Mouse (Mus musculus) heart, embryonic 11.5 days (tissue): ENCODE results near the gene Fsip1. TPM values are rescaled to one million over a fixed set of nuclear protein-coding genes. Genes with fewer than 3 reads are reported as not detected.

ENCODE experiments used
- ATAC-seq: fragments of 200-750 bp; cut with Nextera tagmentation; replicated peaks from 2 replicates; pipeline ENCODE4 v1.8.0; 2017; ENCODE audit warnings: moderate library complexity; ENCODE audit not compliant: insufficient number of reproducible peaks, low FRiP score, low TSS enrichment
- H3K27ac ChIP-seq: fragments of 300-500 bp; sonication (generic); 2 replicates; pipeline ENCODE4 v1.5.1; 2014; ENCODE audit warnings: mild to moderate bottlenecking, low read depth, low read length
- H3K27me3 ChIP-seq: fragments of 300-500 bp; sonication (generic); 2 replicates; pipeline ENCODE4 v1.6.1; 2014; ENCODE audit warnings: mild to moderate bottlenecking, low read length, mixed read lengths; ENCODE audit not compliant: control insufficient read depth, insufficient read depth
- H3K36me3 ChIP-seq: fragments of 300-500 bp; sonication (generic); 2 replicates; pipeline ENCODE4 v1.6.1; 2014; ENCODE audit warnings: mild to moderate bottlenecking, low read length, moderate library complexity, mixed read lengths; ENCODE audit not compliant: control insufficient read depth, insufficient read depth
- H3K4me1 ChIP-seq: fragments of 300-500 bp; sonication (generic); 2 replicates; pipeline ENCODE4 v1.6.1; 2014; ENCODE audit warnings: low read length; ENCODE audit not compliant: control insufficient read depth, insufficient read depth
- H3K4me2 ChIP-seq: fragments of 300-500 bp; sonication (generic); 2 replicates; pipeline ENCODE4 v1.6.1; 2014; ENCODE audit warnings: mild to moderate bottlenecking, moderate library complexity
- H3K4me3 ChIP-seq: fragments of 300-500 bp; sonication (generic); 2 replicates; pipeline ENCODE4 v1.5.1; 2014; ENCODE audit warnings: low read depth, low read length
- H3K9ac ChIP-seq: fragments of 300-500 bp; sonication (generic); 2 replicates; pipeline ENCODE4 v1.6.1; 2014; ENCODE audit warnings: mild to moderate bottlenecking, low read depth, low read length, moderate library complexity
- H3K9me3 ChIP-seq: fragments of 300-500 bp; sonication (generic); replicated peaks from 2 replicates; pipeline ENCODE4 v1.6.1; 2016; ENCODE audit warnings: low read length; ENCODE audit not compliant: control insufficient read depth
- WGBS: fragments of 180-500 bp; shearing (Covaris S2); extraction: QIAGEN DNeasy Blood & Tissue Kit; methylation state at CpG from one replicate; pipeline ENCODE4 v1.1.7; 2014; ENCODE audit not compliant: insufficient replicate concordance; 5-methylcytosine and 5-hydroxymethylcytosine counted together
- polyA plus RNA-seq: library from polyadenylated mRNA; unstranded; fragments of >200 nt; fragmentation: Nextera tagmentation; extraction: Ambion mirVana; gene quantifications from 2 replicates; pipeline ENCODE4 v1.2.1, GENCODE M21; 2014

Gene Fsip1
- 0.14 and 0.34 TPM in 2 replicates for polyA plus RNA-seq

DNA sequence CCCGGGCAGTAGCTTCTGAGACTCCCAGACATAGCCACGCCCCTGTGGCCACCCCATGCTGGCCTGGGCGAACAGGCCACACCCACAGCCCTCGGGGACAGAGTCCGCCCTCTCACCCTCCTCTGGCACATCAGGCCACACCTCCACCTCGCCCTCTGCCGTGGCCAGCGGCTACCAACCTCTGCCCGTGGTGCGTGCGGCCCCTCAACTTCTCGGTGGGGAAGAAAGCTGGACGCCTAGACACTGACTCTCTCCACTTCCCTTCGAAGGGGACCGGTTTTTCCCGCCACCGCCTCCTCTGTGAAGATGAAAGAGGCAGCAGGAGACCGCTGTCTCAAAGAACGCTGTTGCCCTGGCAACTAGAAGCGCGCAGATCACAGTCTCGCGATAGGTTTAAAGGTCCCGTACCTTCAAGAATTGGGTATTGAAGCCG, at the start of gene Fsip1:
Gene Fsip1, minus strand, starts transcription at position 346 of the 433 bp plus-strand sequence.
- 4% methylated on average over 25 of the region's 25 CpGs for WGBS
- H3K27ac ChIP-seq: no peak within 1 kb of the TSS

DNA sequence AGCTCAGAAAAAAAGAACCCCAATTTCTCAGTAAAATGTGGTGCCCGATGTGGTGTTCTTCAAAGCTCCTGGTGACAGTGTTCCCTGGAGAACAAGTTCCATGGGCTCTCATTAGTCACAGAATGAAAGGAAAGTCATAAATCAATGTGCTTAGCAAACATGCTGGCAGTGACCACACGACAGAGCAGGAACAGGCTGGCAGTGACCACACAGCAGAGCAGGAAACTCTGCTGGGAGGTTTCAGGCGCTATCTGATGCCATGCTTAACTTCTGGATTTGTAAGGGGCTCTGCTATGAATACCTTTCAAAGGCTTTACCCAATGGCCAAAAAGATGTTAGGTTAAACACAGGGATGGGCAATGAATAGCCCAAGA, 49.7 kb upstream of the Fsip1 start:
- H3K4me3 ChIP-seq: no peak overlapping the region
- H3K4me2 ChIP-seq: no peak overlapping the region
- ATAC-seq: no peak
- no peak overlapping the region for H3K27ac ChIP-seq
- 48% methylated on average over 3 of the region's 3 CpGs for WGBS
- H3K9ac ChIP-seq: no peak overlapping the region
- H3K9me3 ChIP-seq: no peaks in the 10 kb centered on the region
- no peaks in the 10 kb centered on the region for H3K4me1 ChIP-seq
- H3K27me3 ChIP-seq: no peaks in the 10 kb centered on the region
- H3K36me3 ChIP-seq: no peaks in the 10 kb centered on the region

More for the DNA sequence above, at the start of gene Fsip1:
- H3K36me3 ChIP-seq: no peaks in the 10 kb centered on the region
- peak within 1 kb of the TSS; percentile 22; the same call in 1 of the 2 replicates for H3K9ac ChIP-seq
- no peaks in the 10 kb centered on the region for H3K9me3 ChIP-seq
- H3K27me3 ChIP-seq: peaks cover 3% of the 10 kb centered on the region; the same call in 1 of the 2 replicates
- peak; percentile 87 for ATAC-seq
- peak within 1 kb of the TSS; percentile 41 for H3K4me3 ChIP-seq
- peak within 1 kb of the TSS; percentile 64 for H3K4me2 ChIP-seq
- H3K4me1 ChIP-seq: no peaks in the 10 kb centered on the region

DNA sequence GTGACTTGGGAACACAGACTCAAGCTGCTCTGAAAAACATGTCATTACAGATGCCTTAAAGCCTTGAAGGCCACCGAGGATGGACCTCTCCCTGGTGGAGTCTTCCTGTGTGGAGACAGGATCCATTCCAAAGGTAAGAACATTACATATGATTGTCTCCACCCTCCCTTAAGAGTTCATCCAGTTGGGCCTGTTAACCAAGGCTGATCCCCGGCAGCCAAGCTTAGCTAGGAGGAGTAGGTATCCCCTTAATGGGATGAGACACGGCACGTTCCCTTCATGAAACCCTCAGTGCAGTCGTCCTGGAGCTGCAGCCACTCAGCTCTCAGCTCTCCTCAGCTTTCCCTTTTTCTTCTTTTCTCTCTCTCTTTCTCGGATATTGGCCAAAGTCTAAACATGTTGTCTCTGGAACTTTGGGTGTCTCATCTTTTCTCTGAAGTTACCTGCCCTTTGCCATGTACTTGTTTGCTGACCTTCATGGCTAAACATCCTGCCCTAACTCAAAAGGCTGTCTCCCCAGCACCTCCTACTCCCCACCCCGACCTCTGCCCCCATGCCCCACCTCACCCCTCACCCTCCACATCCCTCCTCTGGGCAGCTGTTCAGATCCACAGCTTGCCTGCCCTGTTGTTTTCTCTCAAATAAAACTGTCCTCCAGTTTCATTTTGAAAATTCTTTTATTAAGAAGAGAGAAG, 49.2 kb upstream of the Fsip1 start:
- H3K4me1 ChIP-seq: no peaks in the 10 kb centered on the region
- ATAC-seq: no peak
- no peak overlapping the region for H3K4me2 ChIP-seq
- H3K27ac ChIP-seq: no peak overlapping the region
- no peaks in the 10 kb centered on the region for H3K9me3 ChIP-seq
- no peaks in the 10 kb centered on the region for H3K27me3 ChIP-seq
- no peaks in the 10 kb centered on the region for H3K36me3 ChIP-seq
- no peak overlapping the region for H3K9ac ChIP-seq
- 64% methylated on average over 7 of the region's 7 CpGs for WGBS
- no peak overlapping the region for H3K4me3 ChIP-seq

DNA sequence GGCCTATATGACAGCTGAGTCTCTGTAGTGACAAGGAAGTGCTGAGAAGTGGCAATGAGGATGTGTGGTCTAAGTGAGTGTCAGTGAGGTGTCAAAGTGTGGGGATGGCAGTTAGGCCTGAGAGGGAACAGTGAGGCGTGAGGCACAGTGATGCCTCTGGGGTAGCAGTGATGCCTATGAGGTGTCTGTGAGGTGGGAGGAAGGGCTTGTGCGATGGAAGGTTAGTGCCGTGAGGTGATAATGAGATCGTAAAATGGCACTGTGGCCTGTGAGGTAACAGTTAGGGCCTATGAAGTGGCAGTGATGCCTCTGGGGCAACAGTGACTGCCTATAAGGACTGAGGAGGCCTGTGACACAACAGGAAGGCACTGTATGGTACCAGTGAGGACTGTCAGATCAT, 46.7 kb upstream of the Fsip1 start:
- H3K4me2 ChIP-seq: no peak overlapping the region
- no peaks in the 10 kb centered on the region for H3K27me3 ChIP-seq
- no peak overlapping the region for H3K4me3 ChIP-seq
- H3K9me3 ChIP-seq: no peaks in the 10 kb centered on the region
- H3K36me3 ChIP-seq: no peaks in the 10 kb centered on the region
- WGBS: 65% methylated on average over 4 of the region's 4 CpGs
- no peak overlapping the region for H3K9ac ChIP-seq
- ATAC-seq: no peak
- H3K27ac ChIP-seq: no peak overlapping the region
- no peaks in the 10 kb centered on the region for H3K4me1 ChIP-seq

DNA sequence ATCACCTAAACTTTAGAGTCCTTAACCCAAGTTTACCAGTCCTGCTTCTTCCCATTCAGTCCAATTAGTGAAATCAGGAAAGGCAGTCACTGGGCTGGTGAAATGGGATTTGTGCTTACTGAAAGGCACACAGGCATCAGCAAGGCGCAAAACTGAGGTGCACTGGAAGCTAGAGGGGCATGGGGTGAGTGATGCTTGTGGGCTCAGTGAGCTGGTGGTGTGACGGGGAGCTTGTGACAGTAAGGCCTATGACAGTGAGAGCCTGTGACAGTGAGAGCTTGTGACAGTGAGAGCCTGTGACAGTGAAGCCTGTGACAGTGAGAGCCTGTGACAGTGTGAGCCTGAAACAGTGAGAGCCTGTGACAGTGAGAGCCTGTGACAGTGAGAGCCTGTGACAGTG, 44.9 kb upstream of the Fsip1 start:
- no peak for ATAC-seq

DNA sequence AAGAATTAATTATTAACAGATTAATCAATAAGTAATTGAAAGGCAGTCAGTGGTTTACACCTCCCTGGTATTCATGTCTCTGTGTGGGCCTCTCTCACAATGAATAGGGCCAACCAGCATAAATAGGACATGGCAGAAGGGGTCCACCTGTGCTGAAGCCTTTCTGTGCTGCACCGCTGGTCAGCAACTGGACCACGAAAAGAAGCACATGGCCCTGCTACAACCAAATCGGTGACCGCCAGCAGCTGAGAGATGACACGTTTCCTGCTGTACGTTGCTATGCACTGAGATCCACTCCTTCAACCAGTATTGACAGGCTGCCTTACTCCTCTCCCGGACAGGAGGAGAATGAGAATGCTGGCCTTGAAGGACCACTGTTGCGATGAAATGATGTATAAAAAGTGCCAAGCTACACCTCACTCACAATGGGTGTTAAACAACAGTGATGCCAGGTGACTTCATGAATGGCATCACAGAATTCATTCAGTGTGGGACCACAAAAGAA, 44.3 kb upstream of the Fsip1 start:
- no peak overlapping the region for H3K4me3 ChIP-seq
- H3K4me1 ChIP-seq: no peaks in the 10 kb centered on the region
- H3K36me3 ChIP-seq: no peaks in the 10 kb centered on the region
- H3K27ac ChIP-seq: no peak overlapping the region
- H3K9me3 ChIP-seq: no peaks in the 10 kb centered on the region
- no peak overlapping the region for H3K9ac ChIP-seq
- WGBS: 77% methylated on average over 8 of the region's 8 CpGs
- no peak overlapping the region for H3K4me2 ChIP-seq
- no peaks in the 10 kb centered on the region for H3K27me3 ChIP-seq
- ATAC-seq: no peak

More for the DNA sequence above, 44.9 kb upstream of the Fsip1 start:
- H3K9me3 ChIP-seq: no peaks in the 10 kb centered on the region
- WGBS: 71% methylated on average over 2 of the region's 2 CpGs
- no peak overlapping the region for H3K9ac ChIP-seq
- no peaks in the 10 kb centered on the region for H3K4me1 ChIP-seq
- no peak overlapping the region for H3K4me2 ChIP-seq
- no peak overlapping the region for H3K27ac ChIP-seq
- H3K36me3 ChIP-seq: no peaks in the 10 kb centered on the region
- no peak overlapping the region for H3K4me3 ChIP-seq
- H3K27me3 ChIP-seq: no peaks in the 10 kb centered on the region

DNA sequence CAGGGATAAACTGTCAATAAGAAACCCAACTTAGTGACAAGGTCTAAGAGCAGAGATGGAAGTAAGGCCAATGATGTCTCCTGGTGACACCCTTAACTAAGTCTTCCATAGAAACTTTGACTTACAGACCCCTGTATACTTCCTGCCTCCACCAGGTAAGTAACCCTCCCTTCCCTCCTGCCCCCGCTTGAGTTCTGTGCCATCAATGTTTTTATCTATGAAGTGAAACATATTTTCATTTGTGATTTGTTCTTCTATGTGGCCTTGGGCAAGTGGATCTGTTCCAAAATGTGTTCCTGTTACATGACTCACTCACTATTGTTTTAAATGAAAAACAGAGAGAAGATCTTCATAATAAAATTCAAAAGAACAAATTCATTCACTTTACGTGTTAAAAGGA, 43.2 kb upstream of the Fsip1 start:
- WGBS: 77% methylated on average over 2 of the region's 2 CpGs
- H3K4me1 ChIP-seq: no peaks in the 10 kb centered on the region
- no peak overlapping the region for H3K9ac ChIP-seq
- no peak for ATAC-seq
- no peak overlapping the region for H3K4me3 ChIP-seq
- no peaks in the 10 kb centered on the region for H3K36me3 ChIP-seq
- H3K27me3 ChIP-seq: no peaks in the 10 kb centered on the region
- H3K27ac ChIP-seq: no peak overlapping the region
- no peaks in the 10 kb centered on the region for H3K9me3 ChIP-seq
- no peak overlapping the region for H3K4me2 ChIP-seq

DNA sequence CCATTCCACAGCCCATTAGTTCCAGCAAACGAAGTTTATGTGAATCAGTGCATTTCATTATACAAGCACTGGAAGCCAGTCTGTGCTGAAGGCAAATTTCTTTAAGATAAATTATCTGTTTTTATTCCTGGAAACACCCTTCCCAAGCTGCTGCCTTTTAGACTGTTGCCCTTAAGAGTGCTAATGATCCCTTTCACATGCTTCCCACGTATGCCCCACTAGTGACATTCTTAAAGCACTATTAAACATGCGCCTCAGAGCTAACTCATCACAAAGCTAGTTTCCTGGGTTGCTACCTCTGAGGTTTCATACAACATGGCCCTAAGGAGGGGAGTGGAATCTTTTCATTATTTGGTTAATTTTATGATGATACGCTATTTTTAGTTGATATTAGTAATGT, 41.8 kb upstream of the Fsip1 start:
- H3K27me3 ChIP-seq: no peaks in the 10 kb centered on the region
- no peak overlapping the region for H3K4me3 ChIP-seq
- H3K36me3 ChIP-seq: no peaks in the 10 kb centered on the region
- no peaks in the 10 kb centered on the region for H3K4me1 ChIP-seq
- H3K9ac ChIP-seq: no peak overlapping the region
- H3K27ac ChIP-seq: no peak overlapping the region
- no peak for ATAC-seq
- no peaks in the 10 kb centered on the region for H3K9me3 ChIP-seq
- no peak overlapping the region for H3K4me2 ChIP-seq
- 82% methylated on average over 4 of the region's 4 CpGs for WGBS

DNA sequence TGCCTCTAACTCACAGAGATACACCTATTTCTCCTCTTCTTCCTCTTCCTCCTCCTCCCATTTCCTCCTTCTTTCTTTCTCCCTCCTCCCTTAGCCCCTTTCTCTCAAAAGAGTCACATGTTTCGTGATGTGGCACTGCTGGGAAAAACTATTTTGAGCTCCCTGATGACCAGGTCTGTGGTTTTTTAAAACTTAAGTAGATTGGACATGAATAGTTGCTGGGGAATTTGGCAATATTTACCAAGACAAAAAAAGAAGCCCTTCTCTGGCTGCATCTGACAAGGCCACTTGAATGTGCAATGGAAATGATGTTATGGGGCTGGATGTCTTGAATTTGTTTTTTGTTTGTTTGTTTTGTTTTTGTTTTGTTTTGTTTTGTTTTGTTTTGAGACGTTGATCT, 41.2 kb upstream of the Fsip1 start:
- H3K4me1 ChIP-seq: no peaks in the 10 kb centered on the region
- no peaks in the 10 kb centered on the region for H3K27me3 ChIP-seq
- no peak overlapping the region for H3K9ac ChIP-seq
- H3K36me3 ChIP-seq: no peaks in the 10 kb centered on the region
- no peak overlapping the region for H3K4me3 ChIP-seq
- H3K4me2 ChIP-seq: no peak overlapping the region
- ATAC-seq: no peak
- H3K27ac ChIP-seq: no peak overlapping the region
- no peaks in the 10 kb centered on the region for H3K9me3 ChIP-seq
- WGBS: 60% methylated on average over 2 of the region's 2 CpGs
